Mouse (Mus musculus): ENCODE data around the gene 2610301B20Rik.
A peak's percentile ranks its signal among the peaks of the same experiment; 100 is the strongest.
"Not testable (repeated sequence)": the region's sequence is repeated elsewhere in the genome, so short reads cannot be mapped to it uniquely, and the experiment has no call there.

The 2610301B20Rik gene

DNA sequence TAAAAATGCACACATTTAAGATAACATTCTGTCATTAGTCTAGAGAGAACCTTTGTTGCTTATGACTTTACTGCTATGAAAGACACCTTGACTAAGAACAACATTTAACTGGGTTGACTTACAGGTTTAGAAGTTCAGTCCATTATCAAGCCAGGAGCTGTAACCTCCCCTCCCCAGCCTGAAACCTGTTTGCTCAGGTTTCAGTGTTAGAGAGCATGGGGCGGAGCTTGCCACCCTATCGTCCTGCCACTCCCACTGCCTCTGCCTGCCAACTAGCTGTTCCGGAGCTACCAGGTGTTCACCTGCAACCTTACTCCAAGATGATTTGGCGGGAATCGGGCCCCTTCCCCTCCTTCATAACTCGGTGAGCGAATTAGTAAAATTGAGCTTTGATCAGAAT is 37.1 kb downstream of the 2610301B20Rik start:
- not testable (repeated sequence) for DNase-seq (ENCODE audit: low read depth)

DNA sequence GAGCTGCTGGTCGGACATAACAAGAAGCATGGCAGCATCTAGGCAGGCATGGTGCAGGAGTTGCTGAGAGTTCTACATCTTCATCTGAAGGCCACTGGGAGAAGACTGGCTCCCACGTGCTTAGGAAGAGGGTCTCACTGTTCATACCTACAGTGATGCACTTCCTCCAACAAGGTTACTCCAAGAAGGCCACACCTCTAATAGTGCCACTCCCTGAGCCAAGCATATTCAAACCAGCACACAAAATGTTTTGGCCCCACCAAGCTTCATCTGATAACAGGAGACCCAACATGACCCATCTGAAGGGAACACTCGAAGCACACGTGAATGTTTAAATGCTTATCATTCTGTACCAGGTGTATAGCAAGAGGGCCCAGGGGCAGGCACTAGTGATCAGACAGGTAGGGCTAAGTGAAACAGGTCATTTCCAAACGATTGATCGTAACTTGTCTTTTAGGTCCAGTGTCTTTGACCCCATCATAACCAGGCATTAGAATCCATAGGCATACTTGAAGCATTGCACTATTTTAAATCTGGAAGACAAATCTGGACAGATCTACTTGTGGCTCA is 37.7 kb downstream of the 2610301B20Rik start:
- DNase-seq (ENCODE audit: low read depth): no peak

DNA sequence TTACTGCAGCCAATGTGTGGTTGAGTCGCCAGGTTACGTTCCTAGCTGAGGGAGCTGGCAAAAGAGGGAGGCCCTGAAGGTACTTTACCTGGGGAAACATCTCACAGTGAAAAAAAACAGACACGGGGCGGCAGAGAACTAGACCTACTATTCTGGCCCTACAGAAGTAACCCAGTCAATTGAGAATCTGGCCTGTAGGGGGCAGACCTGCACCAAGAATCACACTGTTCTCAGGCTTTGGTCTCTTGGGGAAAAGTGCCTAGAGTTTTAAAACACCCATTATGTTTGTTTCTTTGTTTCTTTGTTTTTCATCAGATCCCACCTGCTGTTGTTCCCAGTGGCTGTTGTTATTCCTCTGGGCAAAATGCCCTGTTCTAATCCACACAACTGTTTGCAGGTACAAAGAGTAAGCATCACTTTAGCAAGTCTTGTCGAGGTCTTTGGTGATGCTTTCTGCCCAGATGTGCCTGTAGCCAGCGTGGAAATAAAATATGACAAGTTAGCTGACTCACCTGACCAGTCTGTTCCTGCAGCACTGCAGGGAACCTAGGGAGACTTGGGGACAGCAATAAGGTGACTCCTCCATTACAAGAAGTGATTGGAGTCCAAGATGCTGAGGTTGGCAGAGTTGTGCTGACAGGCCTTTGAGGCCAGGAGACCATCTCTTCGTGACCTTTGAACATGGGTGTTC is 38.5 kb downstream of the 2610301B20Rik start:
- peak; percentile 92 for DNase-seq (ENCODE audit: low read depth)

DNA sequence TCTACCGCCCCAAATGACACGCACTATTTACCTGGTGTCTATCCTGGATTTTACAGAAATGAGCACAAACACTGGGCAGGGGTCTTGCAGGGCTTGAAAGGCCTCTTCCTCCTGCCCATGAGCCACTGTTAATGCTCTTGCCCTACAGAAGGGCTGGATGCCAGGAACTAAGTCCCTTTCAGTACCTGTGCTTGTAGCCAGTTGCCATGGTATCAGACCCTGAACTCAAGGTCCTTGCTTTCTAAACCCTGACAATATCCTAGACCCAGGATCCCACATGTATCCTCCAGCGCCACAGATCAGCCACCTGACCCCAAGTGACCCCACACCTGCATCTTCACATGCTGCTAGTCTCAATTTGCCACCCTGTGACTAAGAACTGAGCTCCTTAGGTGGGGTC is 39.1 kb downstream of the 2610301B20Rik start:
- no peak for DNase-seq (ENCODE audit: low read depth)

DNA sequence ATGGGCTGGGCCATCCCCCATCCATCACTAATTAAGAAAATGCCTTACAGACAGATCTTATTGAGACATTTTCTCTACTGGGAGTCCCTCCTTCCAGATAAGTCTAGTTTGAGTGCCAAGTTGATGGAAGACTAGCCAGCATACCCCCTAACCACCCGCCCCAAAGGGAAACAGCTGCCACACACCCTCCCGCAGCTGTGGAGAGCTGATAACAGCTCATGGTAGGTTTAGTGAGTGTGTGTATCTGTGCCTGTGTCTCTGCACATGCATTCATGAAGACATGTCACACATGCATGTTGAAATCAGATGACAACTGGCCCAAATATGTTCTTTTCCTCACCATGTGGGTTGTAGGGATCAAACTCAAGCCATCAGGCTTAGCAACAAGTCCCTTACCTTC is 40.5 kb downstream of the 2610301B20Rik start:
- DNase-seq (ENCODE audit: low read depth): no peak

DNA sequence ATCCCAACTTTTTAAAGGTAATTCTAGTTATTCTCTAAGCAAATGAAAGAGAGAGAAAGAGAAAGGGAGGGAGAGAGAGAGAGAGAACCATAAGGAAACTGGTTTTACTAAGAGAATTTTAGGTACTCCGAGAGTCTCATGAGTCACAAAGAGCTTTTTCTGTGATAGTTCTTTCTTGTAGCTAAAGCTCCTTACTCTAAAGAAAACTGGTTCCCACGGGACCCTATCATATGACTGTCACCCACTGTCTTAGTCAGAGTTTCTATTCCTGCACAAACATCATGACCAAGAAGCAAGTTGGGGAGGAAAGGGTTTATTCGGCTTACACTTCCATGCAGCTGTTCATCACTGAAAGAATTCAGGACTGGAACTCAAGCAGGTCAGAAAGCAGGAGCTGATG is 41.0 kb downstream of the 2610301B20Rik start:
- no peak for DNase-seq (ENCODE audit: low read depth)

DNA sequence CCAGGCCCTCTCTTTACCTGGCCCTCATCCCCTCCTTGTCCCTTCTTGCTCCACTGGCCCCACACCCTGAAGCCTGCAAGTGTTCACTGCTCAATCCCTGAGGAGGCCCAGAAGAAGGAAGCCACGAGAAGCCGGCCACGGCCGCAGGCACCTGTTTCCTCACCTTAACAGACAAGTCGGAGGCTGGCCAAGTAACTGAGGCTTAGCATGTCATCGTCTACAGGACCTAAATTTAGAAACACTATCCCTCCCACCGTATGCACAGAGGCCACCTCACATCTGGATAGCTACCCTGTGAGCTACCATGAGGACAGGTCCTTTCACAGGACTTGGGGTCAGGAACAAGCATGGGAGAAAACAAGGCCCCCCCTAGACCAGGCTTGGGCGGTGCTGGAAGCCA is 44.1 kb downstream of the 2610301B20Rik start:
- no peak for DNase-seq (ENCODE audit: low read depth)

DNA sequence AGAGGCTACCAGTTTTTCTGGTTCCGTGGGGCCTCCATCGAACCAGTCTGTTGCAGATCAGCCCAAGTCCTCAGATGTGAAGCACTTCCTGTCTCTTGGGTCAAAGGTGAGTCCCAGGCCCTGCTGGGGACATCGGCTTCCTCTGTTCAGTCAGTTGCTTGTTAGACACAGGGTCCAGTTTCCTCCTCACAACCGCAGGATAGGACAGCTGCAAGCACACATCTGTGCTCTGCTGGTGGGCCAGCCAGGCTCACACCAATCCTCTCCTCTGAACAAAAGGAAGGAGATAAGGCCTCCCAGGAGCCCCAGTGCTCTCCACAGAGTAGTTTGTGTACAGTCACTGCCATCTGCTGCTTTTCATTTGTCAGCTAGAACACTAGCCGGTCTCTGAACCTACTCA is 44.8 kb downstream of the 2610301B20Rik start:
- DNase-seq (ENCODE audit: low read depth): peak; percentile 56

DNA sequence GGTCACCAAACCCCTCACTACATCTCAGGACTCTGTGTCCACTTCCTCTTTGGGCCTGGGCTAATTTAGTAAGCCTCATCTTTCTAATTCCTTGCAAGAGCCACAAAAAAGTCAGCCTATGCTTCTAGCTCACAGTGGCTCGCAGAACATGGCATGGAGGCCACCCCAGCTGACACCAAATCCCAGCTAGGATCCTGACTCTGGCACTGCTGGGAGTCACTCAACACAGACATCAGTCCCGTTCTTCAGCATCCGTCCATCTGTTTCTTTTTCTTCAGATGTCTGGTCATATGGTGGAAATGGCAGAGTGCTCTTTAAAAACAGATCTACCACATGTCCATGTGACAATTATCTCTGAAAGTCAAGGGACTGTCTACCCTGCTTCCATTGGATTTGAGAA is 45.2 kb downstream of the 2610301B20Rik start:
- no peak for DNase-seq (ENCODE audit: low read depth)

DNA sequence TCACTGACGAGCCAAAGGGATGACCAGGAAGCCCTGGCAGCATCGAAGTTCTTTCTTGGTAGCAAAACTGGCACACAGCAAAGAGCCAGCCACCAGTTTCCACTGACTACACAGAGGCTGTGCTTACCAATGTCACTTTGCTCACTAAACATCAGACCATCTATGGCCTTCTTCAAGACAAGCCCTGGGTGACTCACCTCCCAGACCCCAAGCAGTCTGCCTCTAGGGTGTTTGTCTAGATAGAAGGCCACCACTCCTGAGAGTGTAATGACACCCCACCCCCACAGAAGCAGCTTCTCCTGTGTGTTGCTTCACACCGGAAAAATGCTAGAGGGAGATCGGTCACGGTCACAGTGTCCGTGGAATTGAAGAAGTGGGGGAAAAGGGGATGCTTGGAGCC is 45.7 kb downstream of the 2610301B20Rik start:
- no peak for DNase-seq (ENCODE audit: low read depth)

DNA sequence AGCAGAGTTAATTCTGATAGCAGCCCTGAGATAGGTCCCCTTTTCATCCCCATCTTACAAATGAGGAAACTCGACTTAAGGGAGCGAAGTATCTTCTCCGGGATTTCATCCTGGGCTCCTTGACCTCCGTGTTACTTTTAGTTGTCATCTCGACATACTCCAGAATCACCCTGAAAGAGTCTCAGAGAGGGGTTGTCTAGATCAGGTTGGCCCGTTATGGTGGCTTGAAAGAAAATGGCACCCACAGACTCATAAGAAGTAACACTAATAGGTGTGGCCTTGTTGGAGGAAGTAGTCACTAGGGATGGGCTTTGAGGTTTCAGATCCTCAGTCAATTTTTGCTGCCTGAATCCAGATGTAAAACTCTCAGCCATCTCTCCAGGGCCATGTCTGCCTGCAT is 46.3 kb downstream of the 2610301B20Rik start:
- no peak for DNase-seq (ENCODE audit: low read depth)

DNA sequence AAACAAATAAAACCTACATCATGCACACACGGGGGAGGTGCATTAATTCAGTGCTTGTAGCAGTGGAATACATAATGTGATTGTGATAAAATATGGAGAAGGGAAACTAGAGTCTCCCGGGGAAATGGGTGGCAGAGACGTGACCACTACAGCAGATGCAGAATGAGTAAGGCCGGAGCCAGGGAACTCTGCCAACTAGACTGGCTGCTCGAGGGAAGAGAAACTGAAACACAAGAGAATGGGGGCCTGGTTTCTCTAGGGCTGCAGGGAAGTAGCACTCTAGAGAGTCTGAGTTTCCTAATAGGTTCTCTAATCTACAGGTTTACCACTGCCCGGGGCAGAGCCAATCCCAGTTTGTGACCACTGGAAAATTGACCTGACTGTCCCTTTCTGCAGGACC is 48.9 kb downstream of the 2610301B20Rik start:
- DNase-seq (ENCODE audit: low read depth): no peak

DNA sequence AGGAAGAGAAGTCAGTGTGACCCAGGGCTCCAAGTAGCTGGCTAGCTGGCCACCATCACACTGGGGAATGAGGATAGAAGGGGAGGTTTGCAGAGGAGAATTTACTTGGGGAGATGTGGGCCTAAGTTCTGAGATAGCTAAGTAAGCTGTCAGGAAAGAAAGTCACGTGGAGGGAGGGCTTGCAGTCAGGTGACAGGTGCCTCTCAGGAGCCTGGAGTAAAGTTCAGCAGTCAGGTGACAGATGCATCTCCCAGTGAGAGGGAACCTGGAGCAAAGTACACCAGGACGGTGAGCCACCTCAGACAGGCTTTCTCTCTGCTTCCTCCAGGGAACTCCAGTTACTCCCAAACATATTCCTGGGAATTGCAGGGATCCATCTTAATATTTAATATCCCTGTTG is 49.8 kb downstream of the 2610301B20Rik start:
- DNase-seq (ENCODE audit: low read depth): no peak

DNA sequence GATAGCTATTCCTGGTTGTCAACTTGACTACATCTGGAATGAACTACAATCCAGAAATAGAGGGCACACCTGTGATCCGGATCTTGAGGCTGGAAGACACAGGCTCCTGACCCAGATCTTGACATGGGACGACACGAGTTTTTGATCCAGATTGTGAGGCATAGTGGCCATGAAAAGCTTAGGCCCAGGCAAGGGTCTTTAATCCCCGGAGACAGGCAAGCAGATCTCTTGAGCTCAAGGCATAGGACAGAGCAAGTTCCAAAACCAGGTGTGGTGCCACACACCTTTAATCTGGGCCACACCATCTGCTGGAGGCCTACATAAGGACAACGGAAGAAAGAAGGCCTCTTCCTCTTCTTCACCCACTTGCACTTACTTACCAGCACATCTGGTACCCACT is 50.2 kb downstream of the 2610301B20Rik start:
- DNase-seq (ENCODE audit: low read depth): no peak

DNA sequence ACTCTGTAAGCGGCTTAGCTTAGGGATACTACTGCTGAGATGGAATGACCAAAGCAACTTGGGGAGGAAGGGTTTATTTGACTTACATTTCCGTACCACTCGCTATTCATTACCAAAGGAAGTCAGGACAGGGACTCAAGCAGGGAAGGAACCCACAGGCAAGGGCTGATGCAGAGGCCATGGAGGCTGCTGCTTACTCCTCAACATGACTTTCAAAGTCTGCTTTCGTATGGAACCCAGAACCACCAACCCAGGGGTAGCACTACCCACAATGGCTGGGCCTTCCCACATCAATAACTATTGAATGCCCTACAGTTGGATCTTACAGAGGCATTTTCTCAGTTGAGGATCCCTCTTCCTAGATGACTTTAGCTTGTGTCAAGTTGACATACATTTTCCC is 52.1 kb downstream of the 2610301B20Rik start:
- DNase-seq (ENCODE audit: low read depth): no peak

DNA sequence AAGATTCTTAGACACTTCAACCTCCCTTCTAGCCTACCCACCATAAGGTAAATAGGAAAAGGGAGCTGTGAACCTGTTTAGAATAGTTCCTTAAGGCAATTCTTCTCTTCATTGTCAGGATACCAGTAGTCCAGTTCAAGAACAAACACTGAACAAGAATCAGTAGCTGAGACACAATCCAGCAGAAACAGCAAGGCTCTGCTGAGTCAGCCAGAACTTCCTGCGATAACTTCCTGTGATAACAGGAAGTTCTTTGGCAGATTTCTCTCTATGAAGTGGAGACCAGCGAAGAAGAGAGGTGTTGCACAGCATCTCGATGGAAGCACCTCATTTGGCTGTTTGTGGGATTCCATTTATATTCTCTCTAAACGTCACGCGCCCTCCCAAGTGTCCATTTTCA is 53.9 kb downstream of the 2610301B20Rik start:
- DNase-seq (ENCODE audit: low read depth): no peak

DNA sequence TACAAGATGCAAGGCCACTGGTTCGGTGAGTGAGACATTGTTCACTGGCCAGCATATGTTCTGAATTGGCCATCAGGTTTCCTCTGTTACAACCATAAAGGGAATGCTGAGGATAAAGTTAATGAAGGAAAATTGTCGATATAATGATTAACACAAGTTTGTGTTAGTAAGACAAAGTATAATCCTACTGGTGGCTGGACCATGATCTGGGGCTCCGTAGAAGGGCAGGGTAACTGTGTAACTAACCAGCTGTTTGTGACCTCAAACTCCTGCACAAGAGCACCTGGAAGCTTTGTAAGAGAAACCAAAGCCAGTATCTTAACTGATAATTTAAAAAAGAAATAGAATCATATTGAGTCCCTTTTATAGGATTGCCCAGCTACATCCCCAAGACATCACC is 55.4 kb downstream of the 2610301B20Rik start:
- no peak for DNase-seq (ENCODE audit: low read depth)

DNA sequence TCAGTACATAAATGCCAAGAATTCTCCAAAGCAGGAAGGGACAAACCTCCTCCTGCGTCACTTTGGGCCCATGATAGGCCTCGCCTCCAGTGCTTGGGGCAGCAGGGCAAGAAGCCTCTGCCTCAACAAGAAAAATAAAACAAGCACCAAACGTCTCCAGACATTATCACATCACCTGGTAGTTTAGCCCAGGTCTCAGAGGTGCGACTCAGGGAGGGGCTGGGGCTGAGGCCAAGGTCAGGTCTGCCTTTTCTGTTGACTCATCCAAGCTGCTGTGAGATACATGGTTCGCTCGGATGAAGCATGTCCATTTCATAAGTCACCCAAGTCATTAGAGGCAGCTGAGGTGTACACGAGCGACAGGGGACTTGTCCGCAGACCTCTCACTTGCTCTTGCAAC is 56.7 kb downstream of the 2610301B20Rik start:
- DNase-seq (ENCODE audit: low read depth): no peak

DNA sequence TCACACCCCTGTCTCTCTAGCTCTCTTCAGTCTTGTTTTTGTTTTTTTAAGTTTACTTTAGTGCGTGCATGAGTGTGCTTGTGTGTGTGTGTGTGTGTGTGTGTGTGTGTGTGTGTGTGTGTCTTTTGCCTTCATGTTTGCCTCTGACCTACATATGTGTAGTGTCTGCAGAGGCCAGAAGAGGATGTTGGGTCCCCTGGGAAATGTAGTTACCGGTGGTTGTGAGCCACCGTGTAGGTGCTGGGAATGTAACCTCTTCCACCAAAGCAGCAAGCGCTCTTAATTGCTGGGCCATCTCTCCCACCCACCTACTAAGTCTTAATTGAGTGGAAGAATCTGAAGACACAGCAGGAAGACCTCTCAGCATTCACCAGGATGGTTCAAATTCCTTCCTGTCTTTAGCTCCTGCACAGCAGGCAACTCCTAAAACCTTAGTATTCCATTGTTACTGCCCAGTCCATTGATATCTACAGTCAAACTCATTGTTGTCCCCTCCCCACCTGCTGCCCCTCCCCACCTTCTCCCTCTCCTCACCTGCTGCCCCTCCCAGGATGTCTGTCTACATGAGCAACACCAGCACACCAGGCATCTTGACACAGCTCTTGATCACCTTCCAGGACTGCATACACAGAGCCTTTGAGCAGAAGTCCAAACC is 57.9 kb downstream of the 2610301B20Rik start:
- no peak for DNase-seq (ENCODE audit: low read depth)

DNA sequence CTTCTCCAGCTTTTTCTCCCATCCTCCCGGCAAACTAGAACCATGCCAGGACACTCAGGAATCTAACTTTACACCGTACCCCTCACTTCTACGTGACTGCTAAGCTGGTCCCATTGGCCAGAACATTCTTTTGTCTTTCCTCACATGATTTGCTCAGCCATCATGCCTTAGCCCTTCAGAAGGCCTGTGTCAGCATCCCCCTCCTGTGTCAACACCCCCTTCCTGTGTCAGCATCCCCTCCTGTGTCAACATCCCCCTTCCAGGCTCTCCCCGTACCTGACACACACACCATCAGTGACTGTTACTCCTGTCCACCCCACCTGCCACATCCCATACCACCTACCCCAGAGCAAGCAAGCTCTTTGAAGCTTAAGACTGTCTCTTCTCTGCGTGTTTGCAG is 58.5 kb downstream of the 2610301B20Rik start:
- no peak for DNase-seq (ENCODE audit: low read depth)

DNA sequence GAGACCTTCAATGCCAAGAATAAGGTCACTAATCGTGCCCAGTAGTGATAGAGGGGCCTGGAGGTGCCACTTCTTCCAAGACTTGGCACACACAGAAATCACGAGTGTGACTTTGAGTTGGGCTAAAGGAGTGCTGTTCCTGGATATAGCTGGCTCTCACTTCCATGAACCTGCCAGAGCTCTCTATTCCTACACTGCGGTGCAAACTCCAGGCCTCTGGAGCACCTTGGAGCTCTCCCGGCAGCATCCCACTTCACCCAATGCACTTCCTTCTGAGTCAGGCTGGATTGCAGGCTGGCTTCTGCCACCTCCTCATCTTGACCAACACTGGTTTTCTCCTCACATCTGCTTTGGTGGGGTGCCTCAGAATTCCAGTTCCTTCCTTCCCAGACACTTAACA is 62.5 kb downstream of the 2610301B20Rik start:
- DNase-seq (ENCODE audit: low read depth): no peak

All from naive thymus-derived CD4-positive, alpha-beta T cell, adult 2 months (primary cell).